8 mouse cellular contexts compared by ENCODE assay signal in the genomic region with DNA sequence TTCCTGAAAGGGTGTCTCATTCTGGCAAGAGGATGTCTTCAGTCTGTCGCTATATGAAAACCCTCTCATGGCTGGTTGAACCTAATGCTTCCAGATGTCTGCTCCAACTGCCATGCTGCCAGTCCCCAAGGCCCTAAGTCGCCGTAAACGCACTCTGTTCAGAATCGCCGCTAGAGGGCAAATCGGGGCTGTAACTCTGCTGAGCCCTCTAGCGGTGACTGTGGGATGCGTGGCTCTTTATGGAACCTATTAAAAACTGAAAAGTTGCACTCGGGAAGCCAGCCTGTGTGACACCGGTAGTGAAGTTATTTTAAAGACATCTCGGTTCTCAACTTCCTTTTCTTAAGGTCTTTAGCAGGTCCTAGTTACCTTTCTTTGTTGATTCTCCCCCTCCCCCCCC. TPM values are rescaled to one million over a fixed set of nuclear protein-coding genes. Genes with fewer than 3 reads are reported as not detected.
DNase-seq lines count a peak whose midpoint lies in the region; ATAC-seq lines count a peak whose summit lies in the region.

No protein-coding gene starts in this region.

- no peak overlapping the region for H3K9ac ChIP-seq in hindbrain, embryonic 11.5 days (ENCODE audit: low read depth, low read length)
- no peak overlapping the region for H3K9ac ChIP-seq in hindbrain, embryonic 12.5 days
- H3K9ac ChIP-seq in limb, embryonic 11.5 days (ENCODE audit: low read length), result no peak overlapping the region
- no peak overlapping the region for H3K9ac ChIP-seq in midbrain, embryonic 14.5 days (replicated peaks; ENCODE audit: low read length)

- intact Hi-C loops in gastrocnemius, postnatal 36 days (cut with DNase I), result loop anchor here (10.0 kb wide), 2 partner anchors 65 to 145 kb away; no protein-coding TSS in a partner anchor

- H3K4me1 ChIP-seq in hindbrain, embryonic 11.5 days (replicated peaks; ENCODE audit: control insufficient read depth, insufficient read depth, low read length), result no peaks in the 10 kb centered on the region
- peaks cover 10% of the 10 kb centered on the region for H3K4me1 ChIP-seq in hindbrain, embryonic 12.5 days
- H3K4me1 ChIP-seq in limb, embryonic 11.5 days (ENCODE audit: control insufficient read depth, insufficient read depth, low read length), result peaks cover 5% of the 10 kb centered on the region; the same call in 1 of the 2 replicates
- peaks cover 9% of the 10 kb centered on the region for H3K4me1 ChIP-seq in midbrain, embryonic 14.5 days (ENCODE audit: control insufficient read depth, insufficient read depth, low read length)

- H3K36me3 ChIP-seq in hindbrain, embryonic 11.5 days (ENCODE audit: control insufficient read depth, insufficient read depth, low read length), result no peaks in the 10 kb centered on the region
- H3K36me3 ChIP-seq in hindbrain, embryonic 12.5 days, result no peaks in the 10 kb centered on the region
- H3K36me3 ChIP-seq in limb, embryonic 11.5 days (ENCODE audit: control insufficient read depth, insufficient read depth, low read length), result no peaks in the 10 kb centered on the region
- H3K36me3 ChIP-seq in midbrain, embryonic 14.5 days (ENCODE audit: control insufficient read depth, insufficient read depth, low read length), result no peaks in the 10 kb centered on the region

- peak; percentile 96 for DNase-seq in hindbrain, embryonic 11.5 days (ENCODE audit: low spot score)
- DNase-seq in embryo, embryonic 10.5 days (ENCODE audit: low spot score), result peak; percentile 99
- DNase-seq in gastrocnemius, postnatal 36 days, result peak; percentile 75 to 76
- peak; percentile 87 for DNase-seq in kidney, adult 18-20 months
- DNase-seq in limb, embryonic 11.5 days (ENCODE audit: low spot score), result peak; percentile 93
- peak; percentile 96 for DNase-seq in midbrain, embryonic 14.5 days
- DNase-seq in spleen, adult 18-20 months, result peak; percentile 79 to 85

- no peaks in the 10 kb centered on the region for H3K9me3 ChIP-seq in hindbrain, embryonic 11.5 days (ENCODE audit: control insufficient read depth, low read length)
- no peaks in the 10 kb centered on the region for H3K9me3 ChIP-seq in hindbrain, embryonic 12.5 days (replicated peaks)
- H3K9me3 ChIP-seq in limb, embryonic 11.5 days (ENCODE audit: control insufficient read depth, low read length), result no peaks in the 10 kb centered on the region
- no peaks in the 10 kb centered on the region for H3K9me3 ChIP-seq in midbrain, embryonic 14.5 days (ENCODE audit: control insufficient read depth, low read length)

- H3K27me3 ChIP-seq in hindbrain, embryonic 11.5 days (ENCODE audit: control insufficient read depth, insufficient read depth, low read length), result no peaks in the 10 kb centered on the region
- no peaks in the 10 kb centered on the region for H3K27me3 ChIP-seq in hindbrain, embryonic 12.5 days
- no peaks in the 10 kb centered on the region for H3K27me3 ChIP-seq in limb, embryonic 11.5 days (ENCODE audit: control insufficient read depth, insufficient read depth, low read length)
- no peaks in the 10 kb centered on the region for H3K27me3 ChIP-seq in midbrain, embryonic 14.5 days (ENCODE audit: control insufficient read depth, insufficient read depth, low read length)

- 1% methylated on average over 12 of the region's 12 CpGs for WGBS in hindbrain, embryonic 11.5 days
- 1% methylated on average over 12 of the region's 12 CpGs for WGBS in hindbrain, embryonic 12.5 days
- WGBS in limb, embryonic 11.5 days, result under 1% methylated on average over 12 of the region's 12 CpGs
- WGBS in midbrain, embryonic 14.5 days, result under 1% methylated on average over 12 of the region's 12 CpGs

- no peak for ATAC-seq in hindbrain, embryonic 11.5 days (ENCODE audit: low FRiP score)
- ATAC-seq in hindbrain, embryonic 12.5 days (ENCODE audit: low FRiP score), result no peak
- ATAC-seq in limb, embryonic 11.5 days (ENCODE audit: insufficient number of reproducible peaks, low FRiP score, low TSS enrichment, low read depth), result no peak
- ATAC-seq in midbrain, embryonic 14.5 days (ENCODE audit: low FRiP score, low TSS enrichment), result no peak

- no peak overlapping the region for H3K4me3 ChIP-seq in hindbrain, embryonic 11.5 days (ENCODE audit: low read depth, low read length)
- H3K4me3 ChIP-seq in hindbrain, embryonic 12.5 days, result no peak overlapping the region
- no peak overlapping the region for H3K4me3 ChIP-seq in limb, embryonic 11.5 days (ENCODE audit: low read depth, low read length)
- no peak overlapping the region for H3K4me3 ChIP-seq in midbrain, embryonic 14.5 days (replicated peaks; ENCODE audit: low read depth, low read length)

- no peak overlapping the region for H3K4me2 ChIP-seq in hindbrain, embryonic 11.5 days (replicated peaks; ENCODE audit: low read depth, low read length)
- H3K4me2 ChIP-seq in hindbrain, embryonic 12.5 days (replicated peaks), result no peak overlapping the region
- no peak overlapping the region for H3K4me2 ChIP-seq in limb, embryonic 11.5 days (ENCODE audit: low read depth, severe bottlenecking)
- H3K4me2 ChIP-seq in midbrain, embryonic 14.5 days (ENCODE audit: low read length), result peak overlapping the region; percentile 68; the same call in 1 of the 2 replicates

- no peak overlapping the region for H3K27ac ChIP-seq in hindbrain, embryonic 11.5 days (ENCODE audit: low read depth, low read length)
- no peak overlapping the region for H3K27ac ChIP-seq in hindbrain, embryonic 12.5 days
- H3K27ac ChIP-seq in limb, embryonic 11.5 days (replicated peaks; ENCODE audit: low read depth, low read length), result no peak overlapping the region
- H3K27ac ChIP-seq in midbrain, embryonic 14.5 days (replicated peaks; ENCODE audit: low read depth, low read length), result no peak overlapping the region

RNA-seq across cellular contexts. Expression of a gene that starts 1.8 kb away (rescaled TPM):
- polyA plus RNA-seq in hindbrain, embryonic 11.5 days (2014; fragmentation: Nextera tagmentation; extraction: Ambion mirVana), result 23.1 and 26.4 TPM in 2 replicates
- polyA plus RNA-seq in hindbrain, embryonic 12.5 days (2016; fragmentation: Nextera tagmentation; extraction: Ambion mirVana), result 21.3 and 21.7 TPM in 2 replicates
- 10 to 100 TPM; 19.2 to 19.9 TPM for total RNA-seq in gastrocnemius, postnatal 36 days (2021)
- polyA plus RNA-seq in limb, embryonic 11.5 days (2014; fragmentation: Nextera tagmentation; extraction: Ambion mirVana), result 18.4 and 19.8 TPM in 2 replicates
- polyA plus RNA-seq in midbrain, embryonic 14.5 days (2014; fragmentation: Nextera tagmentation; extraction: Ambion mirVana), result 25.3 and 29.3 TPM in 2 replicates

RNA-seq across cellular contexts. Expression of a gene that starts 38.2 kb away (rescaled TPM):
- 55.5 and 75.3 TPM in 2 replicates for polyA plus RNA-seq in hindbrain, embryonic 11.5 days (2014; fragmentation: Nextera tagmentation; extraction: Ambion mirVana)
- polyA plus RNA-seq in hindbrain, embryonic 12.5 days (2016; fragmentation: Nextera tagmentation; extraction: Ambion mirVana), result 55.1 and 57.8 TPM in 2 replicates
- 1 to 10 TPM; 1.1 to 1.9 TPM for total RNA-seq in gastrocnemius, postnatal 36 days (2021)
- polyA plus RNA-seq in limb, embryonic 11.5 days (2014; fragmentation: Nextera tagmentation; extraction: Ambion mirVana), result 53.8 and 55.7 TPM in 2 replicates
- polyA plus RNA-seq in midbrain, embryonic 14.5 days (2014; fragmentation: Nextera tagmentation; extraction: Ambion mirVana), result 32.1 and 39.7 TPM in 2 replicates
